Mouse (Mus musculus) lung, postnatal 0 days (tissue): ENCODE data around the gene Nampt. TPM values are rescaled to one million over a fixed set of nuclear protein-coding genes. Genes with fewer than 3 reads are reported as not detected.

Source experiments
- ATAC-seq: fragments of 200-750 bp; cut with Nextera tagmentation; 2 replicates; pipeline ENCODE4 v1.8.0; 2017; ENCODE audit warnings: moderate library complexity
- DNase-seq: peaks from one replicate; pipeline ENCODE4 v3.0.0-alpha.2; 2016; ENCODE audit warnings: low spot score
- H3K27ac ChIP-seq: fragments of 300-500 bp; sonication (generic); 2 replicates; pipeline ENCODE4 v1.5.1; 2014; ENCODE audit warnings: antibody characterized with exemption, mild to moderate bottlenecking, low read length, mixed read lengths
- H3K27me3 ChIP-seq: fragments of 300-500 bp; sonication (generic); replicated peaks from 2 replicates; pipeline ENCODE4 v1.6.1; 2014; ENCODE audit warnings: low read length, mixed read lengths; ENCODE audit not compliant: insufficient read depth
- H3K36me3 ChIP-seq: fragments of 300-500 bp; sonication (generic); 2 replicates; pipeline ENCODE4 v1.6.1; 2014; ENCODE audit warnings: low read length, mixed read lengths; ENCODE audit not compliant: insufficient read depth
- H3K4me1 ChIP-seq: fragments of 300-500 bp; sonication (generic); 2 replicates; pipeline ENCODE4 v1.6.1; 2014; ENCODE audit warnings: antibody characterized with exemption, low read depth, low read length, mixed read lengths; ENCODE audit not compliant: insufficient read depth
- H3K4me2 ChIP-seq: fragments of 300-500 bp; sonication (generic); replicated peaks from 2 replicates; pipeline ENCODE4 v1.6.1; 2014; ENCODE audit warnings: low read depth, mild to moderate bottlenecking, low read length, moderate library complexity, mixed read lengths
- H3K4me3 ChIP-seq: fragments of 300-500 bp; sonication (generic); 2 replicates; pipeline ENCODE4 v1.5.1; 2014; ENCODE audit warnings: low read depth, low read length
- H3K9ac ChIP-seq: fragments of 300-500 bp; sonication (generic); replicated peaks from 2 replicates; pipeline ENCODE4 v1.6.1; 2014; ENCODE audit warnings: low read depth, mild to moderate bottlenecking
- H3K9me3 ChIP-seq: fragments of 300-500 bp; sonication (generic); 2 replicates; pipeline ENCODE4 v1.6.1; 2016; ENCODE audit warnings: low read length, mixed read lengths
- CTCF ChIP-seq: IDR thresholded peaks from 2 replicates; pipeline ENCODE4 v1.5.1; 2016; ENCODE audit warnings: antibody characterized with exemption, mild to moderate bottlenecking
- EP300 ChIP-seq: IDR thresholded peaks from 2 replicates; pipeline ENCODE4 v1.6.1; 2016; ENCODE audit warnings: antibody characterized with exemption, mild to moderate bottlenecking, control low read depth
- WGBS: fragments of 180-500 bp; shearing (Covaris S2); extraction: QIAGEN DNeasy Blood & Tissue Kit; methylation state at CpG from one replicate; pipeline ENCODE4 v1.1.7; 2014; 5-methylcytosine and 5-hydroxymethylcytosine counted together
- polyA plus RNA-seq: library from polyadenylated mRNA; unstranded; fragments of >200 nt; fragmentation: Nextera tagmentation; extraction: Ambion mirVana; gene quantifications from 2 replicates; pipeline ENCODE4 v1.2.1, GENCODE M21; 2015

Nampt gene
- 18.7 and 19.2 TPM in 2 replicates for polyA plus RNA-seq

DNA sequence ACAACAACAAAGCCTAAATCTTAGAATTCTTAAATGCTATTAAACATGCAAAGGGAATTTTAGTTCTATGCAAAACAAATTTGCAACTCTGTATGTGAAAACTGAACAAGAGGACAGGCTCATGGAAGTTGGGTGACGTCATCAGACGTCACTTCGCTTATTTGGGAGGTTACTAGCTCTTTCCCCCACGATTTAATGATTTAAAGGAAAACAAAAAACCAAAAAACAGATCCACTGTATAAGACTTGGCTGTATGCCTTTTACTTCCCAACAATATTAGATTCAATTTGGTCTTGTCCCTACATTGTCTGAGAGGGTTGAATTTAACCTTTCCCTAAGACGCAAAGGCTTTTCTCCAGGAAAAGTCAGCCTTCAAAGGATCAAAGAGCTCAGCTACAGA is at the start of gene Nampt:
Gene Nampt (plus strand): TSS at position 130 of the 400 bp plus-strand sequence.
- Histone ChIP-seq H3K4me2 (peak within 1 kb of the TSS; percentile 79), H3K27ac (peak within 1 kb of the TSS; percentile 93), H3K4me3 (peak within 1 kb of the TSS; percentile 94), H3K9ac (peak within 1 kb of the TSS; percentile 69), H3K36me3 (no peaks in the 10 kb centered on the region), H3K9me3 (no peaks in the 10 kb centered on the region), H3K27me3 (no peaks in the 10 kb centered on the region), H3K4me1 (no peaks in the 10 kb centered on the region)
- WGBS: 6% methylated on average over 5 of the region's 5 CpGs
- TF ChIP-seq EP300 (no peak), CTCF (no peak)
- no peak for ATAC-seq
- peak; percentile 67 for DNase-seq

DNA sequence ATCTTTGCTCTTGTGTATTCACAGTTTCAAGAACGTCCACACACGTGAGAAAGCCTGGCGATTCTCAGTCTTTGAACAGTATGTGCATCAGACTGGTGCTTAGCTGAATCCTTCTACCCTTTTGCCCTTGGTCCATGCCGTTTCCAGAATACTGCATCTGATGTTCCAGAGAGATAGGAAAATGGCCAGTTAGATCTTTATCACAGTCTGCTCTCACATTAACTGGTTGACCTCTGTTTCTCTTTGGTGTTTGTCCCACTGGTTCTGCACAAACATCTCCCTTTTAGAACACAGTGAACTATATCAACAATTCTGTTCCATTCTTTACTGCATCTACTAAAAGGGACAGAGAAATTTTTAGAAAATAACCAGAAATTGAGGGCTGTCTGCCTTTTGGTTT is 48.6 kb upstream of the Nampt start:
- WGBS: 77% methylated on average over 4 of the region's 4 CpGs
- DNase-seq (no peak), ATAC-seq (no peak)
- Histone ChIP-seq H3K36me3 (no peaks in the 10 kb centered on the region), H3K27me3 (no peaks in the 10 kb centered on the region), H3K9ac (no peak overlapping the region), H3K9me3 (no peaks in the 10 kb centered on the region), H3K4me2 (no peak overlapping the region), H3K4me1 (peaks cover 10% of the 10 kb centered on the region; the same call in 1 of the 2 replicates), H3K27ac (no peak overlapping the region), H3K4me3 (no peak overlapping the region)
- TF ChIP-seq CTCF: no peak
- no peak for TF ChIP-seq EP300

GRCm38 (mm10) chr12:32774592-32774991 is 44.8 kb upstream of the Nampt start:
- Histone ChIP-seq H3K4me2 (no peak overlapping the region), H3K27me3 (no peaks in the 10 kb centered on the region), H3K27ac (no peak overlapping the region), H3K9ac (no peak overlapping the region), H3K4me1 (no peaks in the 10 kb centered on the region), H3K36me3 (no peaks in the 10 kb centered on the region), H3K4me3 (no peak overlapping the region), H3K9me3 (no peaks in the 10 kb centered on the region)
- ATAC-seq (no peak), DNase-seq (no peak)
- TF ChIP-seq EP300: no peak
- TF ChIP-seq CTCF: no peak
- WGBS: 85% methylated on average over 5 of the region's 5 CpGs

DNA sequence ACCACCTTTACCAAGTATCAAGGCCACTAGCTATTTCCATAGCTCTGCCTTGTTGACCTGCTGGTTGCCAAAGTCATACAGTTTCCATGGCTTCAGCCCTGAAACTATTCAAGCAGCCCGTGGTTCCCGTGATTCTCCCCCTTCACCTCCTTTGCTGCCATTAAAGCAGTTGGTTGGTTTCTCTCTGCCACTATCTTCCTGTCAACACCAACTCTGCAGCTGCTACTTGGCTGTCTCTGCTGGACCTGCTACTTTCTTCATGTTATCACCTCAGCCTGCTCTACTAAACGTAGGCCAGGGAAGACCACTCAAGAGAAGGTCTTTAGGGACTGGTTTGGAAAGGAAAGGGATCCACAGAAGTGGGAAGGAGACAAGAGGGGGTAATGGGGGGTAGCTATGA is 30.3 kb upstream of the Nampt start:
- Histone ChIP-seq H3K9me3 (no peaks in the 10 kb centered on the region), H3K27ac (no peak overlapping the region), H3K4me3 (no peak overlapping the region), H3K36me3 (no peaks in the 10 kb centered on the region), H3K9ac (no peak overlapping the region), H3K4me2 (no peak overlapping the region), H3K4me1 (no peaks in the 10 kb centered on the region), H3K27me3 (no peaks in the 10 kb centered on the region)
- TF ChIP-seq CTCF (no peak), EP300 (no peak)
- DNase-seq (no peak), ATAC-seq (no peak)
- WGBS: 28% methylated on average over 3 of the region's 3 CpGs

- no peak overlapping the region for H3K9ac ChIP-seq
- 0 out of 2 replicates have a peak overlapping the region, but pooled peaks have one; percentile 1 for H3K4me2 ChIP-seq
- no peaks in the 10 kb centered on the region for H3K9me3 ChIP-seq
- H3K36me3 ChIP-seq: no peaks in the 10 kb centered on the region
- H3K4me1 ChIP-seq: no peaks in the 10 kb centered on the region
- no peaks in the 10 kb centered on the region for H3K27me3 ChIP-seq
- H3K27ac ChIP-seq: no peak overlapping the region
- DNase-seq (peak; percentile 55), ATAC-seq (no peak)
- TF ChIP-seq CTCF (no peak), EP300 (no peak)
- no peak overlapping the region for H3K4me3 ChIP-seq
- WGBS: 42% methylated on average over 8 of the region's 8 CpGs
These were observed 23.4 kb upstream of the Nampt start for GRCm38 (mm10) chr12:32795765-32796471.

DNA sequence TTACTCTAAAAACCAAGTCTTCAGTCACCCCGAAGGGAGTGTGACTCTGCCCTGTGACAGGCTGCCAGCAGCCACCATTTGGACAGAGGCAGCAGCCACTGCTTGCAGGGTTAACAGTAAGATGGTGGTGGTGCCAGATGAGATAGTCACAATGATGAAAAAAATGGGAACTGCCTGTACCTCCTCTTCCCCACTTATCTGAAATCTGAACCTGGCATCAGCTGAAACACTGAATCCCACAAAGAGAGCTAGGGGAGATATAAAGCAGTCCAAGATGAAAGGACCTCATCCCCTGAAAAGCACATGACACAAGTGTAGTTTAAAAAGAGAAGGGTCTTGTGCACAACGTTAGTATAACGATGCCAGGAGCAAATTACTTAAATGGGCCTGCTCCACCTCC is 21.9 kb upstream of the Nampt start:
- Histone ChIP-seq H3K4me2 (no peak overlapping the region), H3K27me3 (no peaks in the 10 kb centered on the region), H3K27ac (no peak overlapping the region), H3K4me3 (no peak overlapping the region), H3K4me1 (no peaks in the 10 kb centered on the region), H3K36me3 (no peaks in the 10 kb centered on the region), H3K9me3 (no peaks in the 10 kb centered on the region), H3K9ac (no peak overlapping the region)
- DNase-seq: no peak
- ATAC-seq: no peak
- TF ChIP-seq EP300 (no peak), CTCF (no peak)
- WGBS: 66% methylated on average over 3 of the region's 3 CpGs
